Mouse (Mus musculus) thymus, postnatal 14 days (tissue): Measurements from ENCODE around the gene Zrsr1.

Experiments used
- DNase-seq: peaks from one replicate; pipeline ENCODE4 v3.0.0; 2021

The Zrsr1 gene

DNA sequence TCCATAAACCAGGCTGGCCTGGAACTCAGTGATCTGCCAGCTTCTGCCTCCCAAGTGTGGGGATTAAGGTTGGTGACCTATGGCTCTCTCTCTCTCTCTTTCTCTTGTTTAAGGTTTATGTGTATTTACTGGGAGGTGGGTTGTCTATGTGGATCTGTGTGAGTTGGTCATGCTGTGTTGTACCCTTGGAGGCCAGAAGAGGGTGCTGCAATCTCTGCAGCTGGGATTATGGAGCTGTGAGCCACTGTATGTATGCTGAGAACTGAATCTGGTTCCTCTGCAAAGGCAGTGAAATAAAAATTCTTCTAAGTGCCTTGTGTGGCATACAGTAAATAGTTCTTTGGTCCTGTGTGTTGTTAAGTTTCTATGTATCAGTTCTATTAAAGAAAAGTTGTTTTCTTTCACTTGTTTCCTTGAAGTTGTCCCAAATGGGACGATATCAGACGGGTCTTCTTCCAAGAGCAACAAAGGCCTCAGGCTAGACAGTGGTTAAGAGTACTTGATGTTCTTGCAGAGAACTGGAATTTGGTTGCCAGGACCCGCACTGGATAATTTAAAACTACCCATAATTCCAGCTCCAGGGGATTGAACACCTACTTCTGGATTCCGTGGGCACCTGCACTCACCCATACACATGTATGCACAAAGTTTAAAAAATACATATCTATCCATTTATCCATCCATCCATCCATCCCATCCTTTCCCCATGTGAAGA lies 41.9 kb downstream of the Zrsr1 start:
- peak; percentile 10 for DNase-seq

DNA sequence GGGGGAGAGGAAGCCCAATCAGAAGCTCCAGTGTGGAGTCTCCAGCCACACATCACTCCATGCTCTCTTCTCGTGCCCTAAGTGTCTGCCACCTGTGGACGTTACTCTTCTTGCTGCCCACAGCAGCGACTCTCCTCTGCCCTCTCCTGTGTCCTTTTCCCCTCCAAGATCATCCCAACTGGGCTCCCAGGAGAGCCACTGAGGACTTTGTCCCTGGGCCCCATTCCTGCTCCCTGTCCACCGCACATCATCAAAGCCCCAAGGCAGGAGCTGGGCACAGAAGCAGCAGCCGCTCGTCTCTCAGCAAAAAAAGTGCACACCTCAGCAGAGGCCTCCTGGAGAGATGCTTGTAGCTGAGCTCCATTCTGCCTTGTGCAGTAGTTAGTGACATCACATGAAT lies 43.2 kb downstream of the Zrsr1 start:
- no peak for DNase-seq

DNA sequence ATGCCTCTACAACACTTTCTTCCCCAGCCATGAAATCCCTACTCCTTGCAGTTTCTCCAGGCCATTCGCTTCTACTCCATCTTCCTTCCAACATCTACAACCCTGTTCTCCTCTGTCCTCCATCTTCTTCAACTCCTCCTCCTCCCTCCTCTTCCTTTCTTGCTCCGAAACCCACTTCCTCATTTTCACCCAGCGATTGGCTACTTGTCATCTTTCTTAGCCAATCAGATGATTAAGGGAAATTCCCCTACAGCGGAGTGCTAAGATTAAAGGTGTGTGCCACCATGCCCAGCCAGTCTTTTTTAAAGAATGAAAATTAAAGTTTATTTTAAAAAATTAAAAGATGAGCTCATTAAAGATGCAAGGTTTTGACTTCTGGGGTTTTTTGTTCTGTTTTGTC lies 46.1 kb downstream of the Zrsr1 start:
- DNase-seq, result no peak

DNA sequence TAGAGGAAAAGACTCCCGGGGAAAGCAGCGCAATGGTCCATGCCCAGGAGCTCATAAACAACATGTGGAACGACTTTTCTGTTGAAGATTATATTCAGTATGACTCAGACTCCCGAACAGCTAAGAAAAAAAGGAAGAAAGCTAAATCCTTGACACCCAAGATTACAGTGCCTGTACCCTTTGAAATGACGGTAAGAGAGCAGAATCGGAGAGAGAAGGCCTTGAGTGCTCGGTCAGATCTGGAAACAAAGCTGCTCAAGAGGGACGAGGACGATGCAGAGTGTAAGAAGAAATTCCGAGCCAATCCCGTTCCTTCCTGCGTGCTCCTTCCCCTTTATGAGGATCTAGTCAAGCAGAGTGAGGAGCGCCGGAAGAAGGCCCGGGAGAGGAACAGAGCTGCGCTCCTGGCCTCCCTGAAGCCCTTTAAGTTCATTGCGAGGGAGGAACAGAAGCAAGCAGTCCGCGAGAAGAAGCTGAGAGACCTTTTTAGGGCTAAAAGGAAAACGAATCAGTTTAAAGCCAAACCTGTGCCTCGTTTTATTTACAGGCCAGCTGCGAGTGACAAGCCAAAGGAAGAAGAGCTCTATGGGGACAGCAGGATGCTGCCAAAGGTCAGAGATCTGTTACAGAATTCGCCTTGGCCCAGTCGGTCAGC lies 48.4 kb downstream of the Zrsr1 start:
- no peak for DNase-seq

DNA sequence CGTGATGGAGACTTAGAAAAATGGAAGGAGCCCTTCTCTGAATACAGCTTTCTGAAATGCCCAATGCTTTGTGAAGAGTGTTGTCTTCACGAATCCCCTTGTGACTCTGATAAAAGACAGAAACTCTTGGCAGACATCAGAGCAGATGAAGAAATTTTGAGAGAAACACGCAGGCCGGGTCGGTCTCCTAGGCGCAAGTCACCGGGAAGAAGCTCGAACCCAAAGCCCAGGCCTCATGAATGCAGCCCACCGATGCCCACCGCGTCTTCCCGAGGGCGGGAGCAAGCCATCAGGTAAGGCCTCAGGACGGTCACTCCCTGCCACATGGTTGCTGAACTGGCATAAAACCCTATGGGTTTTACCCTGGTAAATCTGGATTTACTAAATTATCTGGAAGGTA lies 49.0 kb downstream of the Zrsr1 start:
- DNase-seq, result no peak

DNA sequence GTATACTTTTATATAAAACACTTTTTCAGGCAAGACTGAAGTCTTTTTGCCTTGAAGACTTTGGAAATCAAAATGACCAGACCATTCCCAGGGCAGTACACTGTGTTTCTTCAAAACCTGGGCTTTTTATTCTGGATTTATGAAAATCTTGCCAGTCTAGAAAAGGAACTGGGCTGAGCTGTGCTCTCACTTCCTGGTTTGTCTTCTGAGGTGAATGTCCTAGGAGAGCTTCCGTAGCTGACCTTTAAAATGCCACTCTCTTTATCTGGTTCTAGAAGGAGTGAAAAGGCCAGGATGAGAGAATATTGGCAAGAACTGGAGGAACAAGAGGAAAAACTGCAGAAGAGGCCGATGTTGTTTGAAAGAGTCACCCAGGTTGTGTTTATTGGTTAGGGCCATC lies 51.4 kb downstream of the Zrsr1 start:
- DNase-seq, result no peak

DNA sequence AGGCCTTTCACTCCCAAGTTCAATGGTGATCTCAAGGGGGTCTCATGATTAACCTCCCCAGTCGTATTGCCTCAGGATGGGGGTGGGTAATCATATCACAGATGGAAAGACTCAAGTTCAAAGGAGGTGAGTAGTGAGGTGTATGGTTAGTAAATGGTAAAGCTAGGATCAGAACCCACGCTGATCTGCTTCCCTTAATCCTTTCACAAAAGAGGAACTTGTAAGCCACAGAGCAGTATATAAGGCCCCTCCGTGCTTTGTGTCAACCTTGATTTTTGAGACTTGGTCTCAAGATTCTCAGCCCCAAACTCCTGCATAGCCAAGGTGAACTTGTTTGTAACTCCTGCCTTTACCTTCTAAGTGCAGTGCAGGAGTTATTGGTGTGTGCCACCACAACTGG lies 52.4 kb downstream of the Zrsr1 start:
- DNase-seq, result no peak
